Mouse (Mus musculus) midbrain, postnatal 0 days (tissue): Measurements from ENCODE around the gene Ranbp10. TPM values are rescaled to one million over a fixed set of nuclear protein-coding genes. Genes with fewer than 3 reads are reported as not detected.

ENCODE experiments used
- ATAC-seq: fragments of 200-750 bp; cut with Nextera tagmentation; 2 replicates; pipeline ENCODE4 v1.8.0; 2017; ENCODE audit warnings: moderate number of reproducible peaks, mild to moderate bottlenecking, moderate TSS enrichment, moderate library complexity; ENCODE audit not compliant: low FRiP score
- DNase-seq: peaks from one replicate; pipeline ENCODE4 v3.0.0-alpha.2; 2015; ENCODE audit warnings: low spot score
- H3K27ac ChIP-seq: fragments of 300-500 bp; sonication (generic); 2 replicates; pipeline ENCODE4 v1.5.1; 2014; ENCODE audit warnings: low read depth, mild to moderate bottlenecking, low read length, mixed read lengths
- H3K27me3 ChIP-seq: fragments of 300-500 bp; sonication (generic); 2 replicates; pipeline ENCODE4 v1.6.1; 2014; ENCODE audit warnings: low read length, control low read depth, mixed read lengths; ENCODE audit not compliant: insufficient read depth
- H3K36me3 ChIP-seq: fragments of 300-500 bp; sonication (generic); 2 replicates; pipeline ENCODE4 v1.6.1; 2014; ENCODE audit warnings: low read length, control low read depth, mixed read lengths; ENCODE audit not compliant: insufficient read depth
- H3K4me1 ChIP-seq: fragments of 300-500 bp; sonication (generic); 2 replicates; pipeline ENCODE4 v1.6.1; 2014; ENCODE audit warnings: mild to moderate bottlenecking, control low read depth, antibody characterized with exemption, low read length, mixed read lengths; ENCODE audit not compliant: insufficient read depth
- H3K4me2 ChIP-seq: fragments of 300-500 bp; sonication (generic); 2 replicates; pipeline ENCODE4 v1.6.1; 2014; ENCODE audit warnings: low read depth, mild to moderate bottlenecking, low read length, mixed read lengths; ENCODE audit not compliant: poor library complexity, severe bottlenecking
- H3K4me3 ChIP-seq: fragments of 300-500 bp; sonication (generic); 2 replicates; pipeline ENCODE4 v1.5.1; 2014; ENCODE audit warnings: low read depth, mild to moderate bottlenecking, low read length, moderate library complexity
- H3K9ac ChIP-seq: fragments of 300-500 bp; sonication (generic); replicated peaks from 2 replicates; pipeline ENCODE4 v1.6.1; 2014; ENCODE audit warnings: mild to moderate bottlenecking, low read length, moderate library complexity, mixed read lengths; ENCODE audit not compliant: poor library complexity, severe bottlenecking
- H3K9me3 ChIP-seq: fragments of 300-500 bp; sonication (generic); 2 replicates; pipeline ENCODE4 v1.6.1; 2016; ENCODE audit warnings: low read length, control low read depth
- CTCF ChIP-seq: IDR thresholded peaks from 2 replicates; pipeline ENCODE4 v1.5.1; 2016; ENCODE audit warnings: antibody characterized with exemption, mild to moderate bottlenecking
- WGBS: fragments of 180-500 bp; shearing (Covaris S2); extraction: QIAGEN DNeasy Blood & Tissue Kit; methylation state at CpG from one replicate; pipeline ENCODE4 v1.1.7; 2014; 5-methylcytosine and 5-hydroxymethylcytosine counted together
- polyA plus RNA-seq: library from polyadenylated mRNA; unstranded; fragments of >200 nt; fragmentation: Nextera tagmentation; extraction: Ambion mirVana; gene quantifications from 2 replicates; pipeline ENCODE4 v1.2.1, GENCODE M21; 2015
- total RNA-seq: library from RNA; depleted of rRNA; stranded (reverse); fragments of >200 nt; gene quantifications from 2 replicates; pipeline ENCODE4 v1.2.3, GENCODE M21; 2014

The Ranbp10 gene
- total and polyA plus RNA-seq, 2 experiments from 2014 or later = 6.4 to 13.4 TPM

GRCm38 (mm10) chr8:105758277-105759108 lies 68.7 kb downstream of the Ranbp10 start, which contains the start of gene Gfod2:
Gene Gfod2, minus strand, starts transcription at chr8:105758664.
- Histone ChIP-seq H3K4me3 (peak within 1 kb of the TSS; percentile 82), H3K4me2 (peak within 1 kb of the TSS; percentile 58), H3K4me1 (peaks cover 9% of the 10 kb centered on the region), H3K27ac (peak within 1 kb of the TSS; percentile 89), H3K36me3 (no peaks in the 10 kb centered on the region), H3K9ac (peak within 1 kb of the TSS; percentile 90), H3K27me3 (no peaks in the 10 kb centered on the region), H3K9me3 (no peaks in the 10 kb centered on the region)
- peak; percentile 15; the same call in 1 of the 2 replicates for TF ChIP-seq CTCF
- ATAC-seq = peak; percentile 98
- DNase-seq = peak; percentile 97
- 4% methylated on average over 56 of the region's 57 CpGs for WGBS

GRCm38 (mm10) chr8:105757796-105758276 lies 69.3 kb downstream of the Ranbp10 start:
- H3K36me3 ChIP-seq = no peaks in the 10 kb centered on the region
- ATAC-seq (no peak; the same call in 1 of the 2 replicates), DNase-seq (peak; percentile 23)
- no peaks in the 10 kb centered on the region for H3K9me3 ChIP-seq
- peak overlapping the region; percentile 58 for H3K4me2 ChIP-seq
- H3K27ac ChIP-seq = peak overlapping the region; percentile 89
- TF ChIP-seq CTCF = no peak
- no peaks in the 10 kb centered on the region for H3K27me3 ChIP-seq
- H3K4me1 ChIP-seq = peaks cover 9% of the 10 kb centered on the region
- WGBS = 2% methylated on average over 12 of the region's 12 CpGs
- H3K4me3 ChIP-seq = peak overlapping the region; percentile 82
- peak overlapping the region; percentile 90 for H3K9ac ChIP-seq

- TF ChIP-seq CTCF = no peak
- WGBS = 89% methylated on average over 2 of the region's 2 CpGs
- no peaks in the 10 kb centered on the region for H3K9me3 ChIP-seq
- H3K27ac ChIP-seq = no peak overlapping the region
- no peak overlapping the region for H3K9ac ChIP-seq
- DNase-seq = no peak
- no peak overlapping the region for H3K4me3 ChIP-seq
- ATAC-seq = no peak
- H3K4me1 ChIP-seq = peaks cover 20% of the 10 kb centered on the region
- no peaks in the 10 kb centered on the region for H3K36me3 ChIP-seq
- no peak overlapping the region for H3K4me2 ChIP-seq
- no peaks in the 10 kb centered on the region for H3K27me3 ChIP-seq
Observed at GRCm38 (mm10) chr8:105754688-105755087, 72.5 kb downstream of the Ranbp10 start.

DNA sequence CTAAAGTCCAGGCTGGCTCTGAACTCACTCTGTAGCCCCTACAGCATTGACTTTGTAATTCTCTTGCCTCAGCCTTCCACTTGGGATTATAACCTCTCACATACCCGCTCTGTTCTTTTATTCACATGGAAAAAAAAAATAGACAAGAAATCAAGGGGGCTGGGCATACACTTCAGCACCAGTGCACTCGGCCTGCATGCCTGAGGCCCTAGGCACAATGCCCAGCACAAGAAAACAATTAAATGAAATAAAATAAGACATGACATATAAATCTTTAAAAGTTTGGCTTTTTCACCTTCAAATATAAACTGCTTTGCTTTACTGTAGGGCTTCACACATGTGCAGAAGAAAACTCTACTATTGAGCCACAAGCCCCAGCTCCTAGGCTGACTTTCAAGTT lies 73.2 kb downstream of the Ranbp10 start:
- no peak overlapping the region for H3K4me3 ChIP-seq
- no peaks in the 10 kb centered on the region for H3K9me3 ChIP-seq
- WGBS = 60% methylated on average over 2 of the region's 2 CpGs
- no peak overlapping the region for H3K27ac ChIP-seq
- H3K4me1 ChIP-seq = peaks cover 16% of the 10 kb centered on the region; the same call in 1 of the 2 replicates
- no peak overlapping the region for H3K4me2 ChIP-seq
- DNase-seq (no peak), ATAC-seq (no peak)
- TF ChIP-seq CTCF = no peak
- H3K27me3 ChIP-seq = no peaks in the 10 kb centered on the region
- H3K9ac ChIP-seq = no peak overlapping the region
- no peaks in the 10 kb centered on the region for H3K36me3 ChIP-seq

DNA sequence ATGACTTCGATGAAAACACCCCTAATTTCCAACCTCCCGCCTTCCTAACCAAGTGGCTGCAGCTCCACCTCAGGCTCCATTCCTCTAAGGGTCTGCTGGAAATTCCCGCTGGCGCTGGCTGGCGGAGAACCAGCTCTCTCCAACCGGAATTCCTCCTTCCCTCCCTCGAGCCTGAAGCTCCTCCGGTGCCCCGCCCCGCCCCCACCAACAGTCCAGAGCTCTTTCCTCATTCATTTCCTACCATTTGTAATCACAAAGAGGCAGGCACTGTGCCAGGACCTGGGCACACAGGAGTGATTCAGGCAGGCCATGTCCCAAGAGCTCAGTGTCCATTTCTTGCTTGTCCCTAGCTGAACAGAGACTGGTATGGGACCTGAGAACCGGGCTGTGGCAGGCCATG lies 76.5 kb downstream of the Ranbp10 start:
- Histone ChIP-seq H3K27ac (no peak overlapping the region), H3K4me3 (no peak overlapping the region), H3K4me1 (peaks cover 10% of the 10 kb centered on the region; the same call in 1 of the 2 replicates), H3K27me3 (no peaks in the 10 kb centered on the region), H3K36me3 (no peaks in the 10 kb centered on the region), H3K9me3 (no peaks in the 10 kb centered on the region), H3K4me2 (peak overlapping the region; percentile 29), H3K9ac (0 out of 2 replicates have a peak overlapping the region, but pooled peaks have one; percentile 13)
- 13% methylated on average over 11 of the region's 11 CpGs for WGBS
- DNase-seq (peak; percentile 72), ATAC-seq (no peak)
- TF ChIP-seq CTCF = no peak

GRCm38 (mm10) chr8:105743301-105743700 lies 83.8 kb downstream of the Ranbp10 start:
- no peak for TF ChIP-seq CTCF
- DNase-seq = no peak
- Histone ChIP-seq H3K4me3 (no peak overlapping the region), H3K4me2 (no peak overlapping the region), H3K27me3 (no peaks in the 10 kb centered on the region), H3K4me1 (no peaks in the 10 kb centered on the region), H3K9ac (no peak overlapping the region), H3K36me3 (no peaks in the 10 kb centered on the region), H3K9me3 (no peaks in the 10 kb centered on the region), H3K27ac (no peak overlapping the region)
- 95% methylated on average over 4 of the region's 4 CpGs for WGBS
- ATAC-seq = no peak
